Mouse (Mus musculus): ENCODE measurements at regions not wholly inside any gene's neighbourhood (a gene's known extent, or its start where the extent isn't known, plus 50 kb on each side); places are given as distances from the start of the nearest gene placed in this dataset.

DNA sequence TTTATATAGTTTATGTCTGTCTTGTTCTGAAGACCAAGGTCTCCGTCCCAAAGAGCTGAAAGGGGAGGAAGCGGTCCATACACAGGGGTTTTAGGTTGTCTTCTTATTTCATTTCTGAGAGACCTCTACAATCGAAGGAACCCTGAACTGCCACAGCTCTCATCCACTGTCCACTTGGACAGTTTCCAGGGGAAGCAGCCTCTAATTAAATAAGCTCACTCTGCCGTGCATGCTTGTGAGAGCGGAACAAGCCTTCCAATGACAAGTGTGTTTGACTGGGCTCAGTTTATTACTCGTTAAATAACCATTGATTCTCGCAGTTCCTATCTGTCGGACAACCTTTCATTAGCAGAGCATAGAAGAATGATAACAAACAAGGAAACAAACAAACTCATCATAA, 174.2 kb downstream of the Sec61b start:
- no peak for TF ChIP-seq POLR2A (IDR thresholded peaks at IDR 0.05; ENCODE audit: borderline replicate concordance, extremely low read depth, insufficient read depth, insufficient read length)
- 53% methylated on average over 8 of the region's 8 CpGs for WGBS
- H3K27me3 ChIP-seq (ENCODE audit: control insufficient read depth, insufficient read depth, low read length) = no peaks in the 10 kb centered on the region
- ATAC-seq (ENCODE audit: low FRiP score, low read depth) (no peak), DNase-seq (ENCODE audit: low spot score) (no peak)
- H3K9me3 ChIP-seq (ENCODE audit: control insufficient read depth, low read length) = no peaks in the 10 kb centered on the region; the same call in 1 of the 2 replicates
- no peak overlapping the region for H3K27ac ChIP-seq (replicated peaks; ENCODE audit: low read depth, low read length)
- H3K4me3 ChIP-seq (replicated peaks; ENCODE audit: low read length) = no peak overlapping the region
- H3K36me3 ChIP-seq (ENCODE audit: control insufficient read depth, insufficient read depth, low read length) = no peaks in the 10 kb centered on the region
- no peaks in the 10 kb centered on the region for H3K4me1 ChIP-seq (ENCODE audit: control insufficient read depth, insufficient read depth, low read length)
- H3K9ac ChIP-seq (ENCODE audit: low read depth, low read length, severe bottlenecking) = no peak overlapping the region
- H3K4me2 ChIP-seq (replicated peaks; ENCODE audit: low read depth, low read length, severe bottlenecking) = no peak overlapping the region

DNA sequence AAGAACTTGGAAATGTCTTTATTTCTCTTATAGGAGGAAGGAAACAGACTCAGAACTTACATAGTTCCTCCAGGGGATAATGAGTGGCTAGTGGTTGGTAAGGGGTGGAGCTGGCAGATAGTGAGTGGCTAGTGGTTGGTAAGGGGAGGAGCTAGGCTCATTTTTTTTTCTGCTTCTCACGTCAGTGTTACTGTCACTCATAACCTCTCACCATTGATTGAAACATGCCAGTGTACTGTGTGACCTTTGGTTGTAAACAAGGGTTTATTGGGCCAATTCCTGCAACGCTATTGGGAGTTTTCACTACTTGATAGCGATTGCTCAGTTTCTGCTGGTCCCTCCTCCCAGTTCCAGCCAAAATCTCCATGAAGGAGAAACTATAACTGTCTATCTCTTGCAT, 175.5 kb downstream of the Sec61b start:
- Histone ChIP-seq H3K9ac (ENCODE audit: low read depth, low read length, severe bottlenecking) (no peak overlapping the region), H3K27ac (replicated peaks; ENCODE audit: low read depth, low read length) (no peak overlapping the region), H3K4me3 (replicated peaks; ENCODE audit: low read length) (no peak overlapping the region), H3K27me3 (ENCODE audit: control insufficient read depth, insufficient read depth, low read length) (no peaks in the 10 kb centered on the region), H3K4me1 (ENCODE audit: control insufficient read depth, insufficient read depth, low read length) (no peaks in the 10 kb centered on the region), H3K4me2 (replicated peaks; ENCODE audit: low read depth, low read length, severe bottlenecking) (no peak overlapping the region), H3K9me3 (ENCODE audit: control insufficient read depth, low read length) (no peaks in the 10 kb centered on the region; the same call in 1 of the 2 replicates), H3K36me3 (ENCODE audit: control insufficient read depth, insufficient read depth, low read length) (no peaks in the 10 kb centered on the region)
- DNase-seq (ENCODE audit: low spot score) (no peak), ATAC-seq (ENCODE audit: low FRiP score, low read depth) (no peak)
- 55% methylated on average over 3 of the region's 3 CpGs for WGBS
- TF ChIP-seq POLR2A (IDR thresholded peaks at IDR 0.05; ENCODE audit: borderline replicate concordance, extremely low read depth, insufficient read depth, insufficient read length) = no peak

DNA sequence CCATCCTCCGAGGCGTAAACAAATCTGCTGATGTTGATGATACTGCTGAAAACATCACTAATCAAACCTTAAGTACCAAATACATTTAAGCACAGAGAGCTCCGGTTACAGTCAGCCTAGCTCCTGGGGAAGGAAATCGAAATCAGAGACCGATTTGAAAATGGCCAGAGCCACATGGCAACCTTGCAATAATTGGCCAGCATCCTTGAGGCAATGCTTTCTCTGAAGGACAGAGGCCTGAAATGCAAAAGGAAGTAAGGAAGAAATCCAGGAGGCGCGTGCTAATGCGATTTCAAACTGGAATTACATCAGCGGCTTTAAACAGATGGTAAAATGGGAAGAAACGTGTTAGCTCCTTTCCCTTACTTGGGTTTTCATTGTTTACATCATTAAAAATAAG, 177.1 kb downstream of the Sec61b start:
- WGBS = 56% methylated on average over 10 of the region's 10 CpGs
- ATAC-seq (ENCODE audit: low FRiP score, low read depth) = no peak
- H3K9ac ChIP-seq (ENCODE audit: low read depth, low read length, severe bottlenecking) = no peak overlapping the region
- H3K9me3 ChIP-seq (ENCODE audit: control insufficient read depth, low read length) = no peaks in the 10 kb centered on the region
- H3K36me3 ChIP-seq (ENCODE audit: control insufficient read depth, insufficient read depth, low read length) = no peaks in the 10 kb centered on the region
- no peaks in the 10 kb centered on the region for H3K27me3 ChIP-seq (ENCODE audit: control insufficient read depth, insufficient read depth, low read length)
- no peaks in the 10 kb centered on the region for H3K4me1 ChIP-seq (ENCODE audit: control insufficient read depth, insufficient read depth, low read length)
- H3K27ac ChIP-seq (replicated peaks; ENCODE audit: low read depth, low read length) = no peak overlapping the region
- DNase-seq (ENCODE audit: low spot score) = no peak
- H3K4me2 ChIP-seq (replicated peaks; ENCODE audit: low read depth, low read length, severe bottlenecking) = no peak overlapping the region
- no peak for TF ChIP-seq POLR2A (IDR thresholded peaks at IDR 0.05; ENCODE audit: borderline replicate concordance, extremely low read depth, insufficient read depth, insufficient read length)
- no peak overlapping the region for H3K4me3 ChIP-seq (replicated peaks; ENCODE audit: low read length)

DNA sequence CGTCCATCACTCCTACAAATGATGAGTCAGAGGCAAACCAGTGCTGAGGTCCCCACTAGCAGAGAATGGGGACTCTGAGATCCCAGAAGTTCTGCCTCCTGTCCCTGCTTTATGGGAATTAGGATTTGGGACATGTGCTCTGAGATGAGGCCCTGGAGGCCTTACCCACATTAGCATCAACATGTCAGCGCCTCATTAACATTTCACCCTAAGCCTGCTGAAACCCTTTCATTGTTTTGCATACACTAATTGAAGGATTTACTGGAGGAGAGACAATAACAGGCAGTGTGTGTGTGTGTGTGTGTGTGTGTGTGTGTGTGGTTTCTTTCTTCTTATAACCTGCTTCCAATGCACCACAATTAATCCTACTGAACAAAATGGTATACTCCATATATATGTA, 178.7 kb downstream of the Sec61b start:
- Histone ChIP-seq H3K27me3 (ENCODE audit: control insufficient read depth, insufficient read depth, low read length) (no peaks in the 10 kb centered on the region), H3K4me2 (replicated peaks; ENCODE audit: low read depth, low read length, severe bottlenecking) (no peak overlapping the region), H3K4me3 (replicated peaks; ENCODE audit: low read length) (no peak overlapping the region), H3K9ac (ENCODE audit: low read depth, low read length, severe bottlenecking) (no peak overlapping the region), H3K4me1 (ENCODE audit: control insufficient read depth, insufficient read depth, low read length) (no peaks in the 10 kb centered on the region), H3K9me3 (ENCODE audit: control insufficient read depth, low read length) (no peaks in the 10 kb centered on the region), H3K27ac (replicated peaks; ENCODE audit: low read depth, low read length) (no peak overlapping the region), H3K36me3 (ENCODE audit: control insufficient read depth, insufficient read depth, low read length) (no peaks in the 10 kb centered on the region)
- DNase-seq (ENCODE audit: low spot score) = no peak
- 60% methylated on average over 2 of the region's 2 CpGs for WGBS
- no peak for ATAC-seq (ENCODE audit: low FRiP score, low read depth)
- no peak for TF ChIP-seq POLR2A (IDR thresholded peaks at IDR 0.05; ENCODE audit: borderline replicate concordance, extremely low read depth, insufficient read depth, insufficient read length)

DNA sequence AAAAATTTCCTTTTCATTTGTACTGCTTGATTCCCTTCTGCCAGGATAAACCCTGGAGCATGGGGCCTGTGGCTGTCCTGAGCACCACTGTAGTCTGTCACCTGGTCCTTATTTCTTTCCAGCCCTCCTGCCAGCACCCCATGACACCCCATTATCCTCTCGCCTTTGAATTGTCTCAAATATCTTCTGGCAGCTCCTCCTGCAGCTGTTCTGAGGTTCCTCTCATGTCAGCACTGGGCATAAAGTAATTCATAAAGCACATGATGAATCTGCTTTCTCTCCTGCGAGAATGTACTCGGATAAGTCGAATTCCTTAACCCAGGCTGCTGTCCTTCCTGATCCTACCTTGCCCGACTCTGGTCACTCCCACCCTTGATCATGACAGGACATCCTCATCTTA, 195.1 kb downstream of the Sec61b start:
- no peaks in the 10 kb centered on the region for H3K4me1 ChIP-seq (ENCODE audit: control insufficient read depth, insufficient read depth, low read length)
- no peaks in the 10 kb centered on the region for H3K36me3 ChIP-seq (ENCODE audit: control insufficient read depth, insufficient read depth, low read length)
- H3K9me3 ChIP-seq (ENCODE audit: control insufficient read depth, low read length) = no peaks in the 10 kb centered on the region
- H3K4me3 ChIP-seq (replicated peaks; ENCODE audit: low read length) = no peak overlapping the region
- H3K27ac ChIP-seq (replicated peaks; ENCODE audit: low read depth, low read length) = no peak overlapping the region
- TF ChIP-seq POLR2A (IDR thresholded peaks at IDR 0.05; ENCODE audit: borderline replicate concordance, extremely low read depth, insufficient read depth, insufficient read length) = no peak
- no peak overlapping the region for H3K9ac ChIP-seq (ENCODE audit: low read depth, low read length, severe bottlenecking)
- DNase-seq (ENCODE audit: low spot score) (no peak), ATAC-seq (ENCODE audit: low FRiP score, low read depth) (no peak)
- no peaks in the 10 kb centered on the region for H3K27me3 ChIP-seq (ENCODE audit: control insufficient read depth, insufficient read depth, low read length)
- 49% methylated on average over 5 of the region's 5 CpGs for WGBS
- no peak overlapping the region for H3K4me2 ChIP-seq (replicated peaks; ENCODE audit: low read depth, low read length, severe bottlenecking)

DNA sequence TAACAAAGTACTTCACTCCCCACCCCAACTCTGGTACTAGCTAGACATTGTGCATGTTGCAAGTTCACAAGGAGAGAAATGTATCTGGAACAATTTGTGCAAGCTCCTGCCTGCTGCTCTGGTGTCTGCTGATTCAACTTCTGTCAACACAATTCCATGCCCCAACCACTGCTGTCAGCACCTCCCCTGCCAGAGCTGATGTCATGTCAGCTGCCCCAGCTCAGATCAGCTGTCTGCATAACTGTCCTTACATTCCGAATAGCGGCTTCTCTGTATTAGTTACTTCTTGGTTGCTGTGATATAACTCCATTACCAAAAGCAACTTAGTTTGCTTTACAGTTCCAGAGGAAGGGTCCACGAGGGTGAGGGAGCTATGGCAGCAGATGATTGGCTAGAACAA, 196.0 kb downstream of the Sec61b start:
- DNase-seq (ENCODE audit: low spot score) (peak; percentile 10), ATAC-seq (ENCODE audit: low FRiP score, low read depth) (no peak)
- Histone ChIP-seq H3K4me3 (replicated peaks; ENCODE audit: low read length) (no peak overlapping the region), H3K27me3 (ENCODE audit: control insufficient read depth, insufficient read depth, low read length) (no peaks in the 10 kb centered on the region), H3K9me3 (ENCODE audit: control insufficient read depth, low read length) (no peaks in the 10 kb centered on the region), H3K36me3 (ENCODE audit: control insufficient read depth, insufficient read depth, low read length) (no peaks in the 10 kb centered on the region), H3K4me1 (ENCODE audit: control insufficient read depth, insufficient read depth, low read length) (no peaks in the 10 kb centered on the region), H3K9ac (ENCODE audit: low read depth, low read length, severe bottlenecking) (no peak overlapping the region), H3K4me2 (replicated peaks; ENCODE audit: low read depth, low read length, severe bottlenecking) (no peak overlapping the region), H3K27ac (replicated peaks; ENCODE audit: low read depth, low read length) (no peak overlapping the region)
- TF ChIP-seq POLR2A (IDR thresholded peaks at IDR 0.05; ENCODE audit: borderline replicate concordance, extremely low read depth, insufficient read depth, insufficient read length) = no peak
- 61% methylated on average over 3 of the region's 3 CpGs for WGBS

Measured in limb, embryonic 14.5 days (tissue).